Mouse (Mus musculus) megakaryocyte, embryonic 14.5 days (primary cell): ENCODE results near the gene Snx29. TPM values are rescaled to one million over a fixed set of nuclear protein-coding genes. Genes with fewer than 3 reads are reported as not detected.
A peak's percentile ranks its signal among the peaks of the same experiment; 100 is the strongest.

Source experiments
- H3K27me3 ChIP-seq: replicated peaks from 2 replicates; pipeline ENCODE3; 2012; ENCODE audit warnings: inconsistent platforms
- H3K36me3 ChIP-seq: replicated peaks from 2 replicates; pipeline ENCODE3; 2012; ENCODE audit warnings: low read length, inconsistent platforms, mixed read lengths
- H3K4me1 ChIP-seq: 2 replicates; pipeline ENCODE4 v1.6.1; 2012; ENCODE audit warnings: inconsistent platforms
- H3K4me3 ChIP-seq: replicated peaks from 2 replicates; pipeline ENCODE3; 2012; ENCODE audit warnings: moderate library complexity, mild to moderate bottlenecking, inconsistent platforms
- H3K9me3 ChIP-seq: 2 replicates; pipeline ENCODE4 v1.6.1; 2012; ENCODE audit warnings: inconsistent platforms
- FLI1 ChIP-seq: IDR thresholded peaks from 2 replicates; pipeline ENCODE4 v1.6.1; 2012; ENCODE audit warnings: low read length, inconsistent platforms, mixed read lengths
- GATA1 ChIP-seq: IDR thresholded peaks from 3 replicates; pipeline ENCODE4 v1.6.1; 2012; ENCODE audit warnings: mixed read lengths, low read length, inconsistent platforms, borderline replicate concordance
- polyA plus RNA-seq: library from polyadenylated mRNA; stranded (reverse); fragments of >175 nt; gene quantifications from 2 replicates; pipeline ENCODE4 v1.2.3, GENCODE M21; 2012; ENCODE audit warnings: low replicate concordance; ENCODE audit not compliant: insufficient read depth

Snx29 gene
- polyA plus RNA-seq, 1 experiment = 3.9 TPM

DNA sequence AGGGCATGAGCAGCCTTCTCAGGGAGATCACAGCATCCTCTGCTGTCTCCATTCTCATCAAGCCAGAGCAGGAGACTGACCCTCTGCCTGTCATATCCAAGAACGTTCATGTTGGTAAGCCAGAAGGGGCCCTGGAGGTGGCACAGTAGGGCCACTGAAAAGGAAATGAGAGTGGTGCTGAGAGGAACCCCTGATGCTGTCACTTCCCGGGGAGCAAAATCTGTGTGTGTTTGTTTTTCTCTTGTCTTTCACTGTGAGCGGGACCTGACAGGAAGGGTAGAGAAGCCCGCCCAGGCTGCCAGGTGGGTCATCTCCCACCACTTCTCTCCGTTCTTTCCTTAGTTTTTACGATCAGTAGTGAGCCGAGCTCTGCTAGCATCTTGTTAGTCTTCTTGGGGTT, 78.2 kb downstream of the Snx29 start:
- no peak for TF ChIP-seq FLI1
- TF ChIP-seq GATA1 = no peak
- Histone ChIP-seq H3K27me3 (no peaks in the 10 kb centered on the region), H3K4me3 (no peak overlapping the region), H3K9me3 (no peaks in the 10 kb centered on the region), H3K36me3 (peaks cover 76% of the 10 kb centered on the region), H3K4me1 (peaks cover 3% of the 10 kb centered on the region; the same call in 1 of the 2 replicates)

DNA sequence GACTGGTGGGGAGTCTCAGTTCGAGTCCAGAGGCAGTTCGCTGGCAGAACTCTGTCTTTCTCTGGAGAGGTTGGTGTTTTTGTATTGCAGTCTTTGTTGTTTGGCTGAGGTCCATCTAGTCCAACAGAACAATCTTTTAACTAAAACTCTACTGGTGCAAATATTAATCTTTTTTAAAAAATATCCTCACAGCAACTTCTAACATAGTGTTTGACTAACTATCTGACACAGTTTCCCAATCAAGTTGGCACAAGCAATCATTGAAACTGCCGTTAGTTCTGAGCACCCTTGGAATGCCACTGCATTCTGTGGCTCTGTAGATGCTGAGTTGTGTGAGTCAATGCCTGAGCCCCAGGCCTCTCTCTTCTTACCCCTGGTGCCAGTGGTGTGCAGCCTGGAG, 82.5 kb downstream of the Snx29 start:
- no peaks in the 10 kb centered on the region for H3K9me3 ChIP-seq
- no peaks in the 10 kb centered on the region for H3K27me3 ChIP-seq
- H3K4me3 ChIP-seq = no peak overlapping the region
- TF ChIP-seq FLI1 = no peak
- no peak for TF ChIP-seq GATA1
- H3K36me3 ChIP-seq = peaks cover 52% of the 10 kb centered on the region
- H3K4me1 ChIP-seq = no peaks in the 10 kb centered on the region

DNA sequence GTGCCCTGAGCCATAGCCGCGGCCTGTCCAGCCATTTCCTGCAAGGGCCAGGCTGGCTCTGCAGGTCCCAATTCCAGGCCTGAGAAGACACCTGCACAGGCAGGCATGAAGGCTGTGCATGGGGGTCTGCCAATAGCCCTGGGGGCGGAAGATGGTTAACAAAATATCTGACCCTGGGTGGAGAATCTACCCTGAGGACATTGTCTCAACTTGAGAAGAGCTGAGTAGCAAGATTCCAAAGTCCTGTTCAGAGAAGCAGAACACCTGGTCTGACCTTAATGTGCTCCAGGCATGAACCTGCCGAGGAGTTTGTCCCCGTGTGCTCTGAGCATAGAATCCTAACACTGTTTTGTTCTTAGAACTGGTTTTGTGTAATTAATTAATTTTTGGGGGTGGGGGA, 83.5 kb downstream of the Snx29 start:
- Histone ChIP-seq H3K4me3 (no peak overlapping the region), H3K9me3 (no peaks in the 10 kb centered on the region)

DNA sequence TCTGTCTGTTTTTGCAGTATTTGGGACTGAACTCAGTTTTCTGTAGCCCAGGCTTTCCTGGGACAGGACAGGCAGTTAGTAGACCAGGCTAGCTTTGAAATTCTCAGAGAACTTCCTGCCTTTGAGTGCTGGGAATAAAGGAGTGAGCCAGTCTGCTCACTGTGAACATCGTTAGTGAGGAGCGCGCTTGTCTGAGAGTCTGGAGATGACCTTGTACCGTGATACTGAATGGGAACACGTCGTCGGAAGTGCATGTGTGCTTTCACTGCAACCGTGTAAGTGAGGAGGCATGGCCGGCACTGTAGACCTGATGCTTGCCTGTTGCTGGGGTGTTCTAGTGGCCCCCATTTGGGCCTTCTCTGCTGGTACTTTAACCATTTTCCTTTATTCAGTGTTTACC, 83.9 kb downstream of the Snx29 start:
- peaks cover 44% of the 10 kb centered on the region for H3K36me3 ChIP-seq
- no peak overlapping the region for H3K4me3 ChIP-seq
- no peaks in the 10 kb centered on the region for H3K9me3 ChIP-seq
- TF ChIP-seq GATA1 (no peak), FLI1 (no peak)
- H3K27me3 ChIP-seq = no peaks in the 10 kb centered on the region
- H3K4me1 ChIP-seq = no peaks in the 10 kb centered on the region

More for the DNA sequence above, 83.5 kb downstream of the Snx29 start:
- Histone ChIP-seq H3K36me3 (peaks cover 45% of the 10 kb centered on the region), H3K27me3 (no peaks in the 10 kb centered on the region), H3K4me1 (no peaks in the 10 kb centered on the region)
- TF ChIP-seq FLI1 = no peak
- no peak for TF ChIP-seq GATA1

DNA sequence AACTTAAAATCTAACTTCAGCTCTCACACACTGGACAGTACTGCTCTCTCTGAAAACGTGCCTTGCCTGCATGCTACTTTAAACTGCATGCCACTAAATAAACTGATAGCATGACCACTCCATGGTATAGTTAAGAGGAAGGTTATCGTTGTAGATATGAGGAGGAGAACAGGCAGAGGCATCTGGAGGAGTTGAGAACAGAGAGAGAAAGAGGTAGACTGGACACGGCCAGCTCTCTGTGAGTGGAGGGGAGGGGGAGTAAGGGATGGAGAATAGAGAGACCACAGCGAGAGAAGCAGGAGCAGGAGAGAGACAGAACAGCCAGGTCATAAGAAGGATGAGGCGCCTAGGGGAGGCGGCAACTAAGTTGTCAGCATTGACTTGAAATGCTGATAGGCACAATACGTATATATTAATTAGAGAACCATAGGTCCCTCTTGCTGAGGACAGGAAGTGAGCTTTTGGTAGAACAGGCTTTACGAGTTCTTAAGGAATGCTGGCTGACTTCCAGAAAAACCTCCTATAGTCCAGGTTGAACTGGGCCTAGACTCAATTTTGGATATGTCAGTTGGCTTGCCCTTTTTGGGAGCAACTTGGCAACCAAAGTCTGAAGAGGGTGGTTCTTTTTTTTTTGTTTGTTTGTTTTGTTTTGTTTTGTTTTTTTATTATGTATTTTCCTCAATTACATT, 85.4 kb downstream of the Snx29 start:
- H3K27me3 ChIP-seq = no peaks in the 10 kb centered on the region
- H3K36me3 ChIP-seq = peaks cover 44% of the 10 kb centered on the region
- H3K4me3 ChIP-seq = no peak overlapping the region
- no peaks in the 10 kb centered on the region for H3K4me1 ChIP-seq
- TF ChIP-seq GATA1 (no peak), FLI1 (no peak)
- no peaks in the 10 kb centered on the region for H3K9me3 ChIP-seq

DNA sequence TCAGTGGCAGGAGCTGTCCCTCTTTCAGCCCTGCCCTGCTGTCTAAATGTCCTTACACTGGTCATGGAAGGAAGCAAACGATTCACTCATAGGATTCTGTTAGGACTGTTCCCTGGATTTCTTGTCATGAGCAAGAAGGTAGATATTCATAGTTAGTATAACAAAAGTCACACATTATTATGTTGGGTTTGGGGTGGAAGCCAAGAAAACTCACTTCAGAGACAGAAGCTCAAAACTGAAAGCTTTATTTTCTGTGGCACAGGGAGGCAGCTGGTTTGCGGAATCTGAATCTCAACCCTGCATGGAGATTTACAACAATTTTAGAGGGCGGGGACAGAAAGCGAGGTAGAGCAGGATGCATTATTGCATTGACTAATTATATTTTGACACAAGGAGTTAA, 86.0 kb downstream of the Snx29 start:
- Histone ChIP-seq H3K4me1 (no peaks in the 10 kb centered on the region), H3K9me3 (no peaks in the 10 kb centered on the region)
- TF ChIP-seq FLI1 = no peak
- no peak for TF ChIP-seq GATA1

DNA sequence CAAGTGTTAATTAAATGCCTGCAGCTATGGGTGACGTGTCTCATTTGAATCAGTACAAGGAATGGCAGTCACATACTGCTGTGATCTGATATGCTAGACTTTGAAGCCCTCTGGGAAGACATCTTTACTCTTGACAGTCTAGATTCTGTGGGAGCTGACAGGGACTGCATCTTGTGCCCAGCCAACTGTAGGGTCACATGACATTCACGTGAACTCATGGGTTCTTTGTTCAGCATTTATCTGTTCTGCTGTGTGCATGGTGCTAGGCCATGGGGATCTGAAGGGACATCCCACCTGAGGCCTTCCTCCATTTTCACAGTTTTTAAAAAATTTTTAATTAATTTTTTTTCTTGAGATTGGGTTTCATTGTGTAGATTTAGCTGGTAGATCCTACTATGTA, 91.9 kb downstream of the Snx29 start:
- H3K27me3 ChIP-seq = no peaks in the 10 kb centered on the region
- TF ChIP-seq FLI1 = no peak
- H3K4me1 ChIP-seq = peaks cover 35% of the 10 kb centered on the region
- no peak overlapping the region for H3K4me3 ChIP-seq
- H3K9me3 ChIP-seq = no peaks in the 10 kb centered on the region
- H3K36me3 ChIP-seq = peaks cover 59% of the 10 kb centered on the region

More for the DNA sequence above, 86.0 kb downstream of the Snx29 start:
- no peak overlapping the region for H3K4me3 ChIP-seq
- H3K36me3 ChIP-seq = peaks cover 42% of the 10 kb centered on the region
- no peaks in the 10 kb centered on the region for H3K27me3 ChIP-seq

DNA sequence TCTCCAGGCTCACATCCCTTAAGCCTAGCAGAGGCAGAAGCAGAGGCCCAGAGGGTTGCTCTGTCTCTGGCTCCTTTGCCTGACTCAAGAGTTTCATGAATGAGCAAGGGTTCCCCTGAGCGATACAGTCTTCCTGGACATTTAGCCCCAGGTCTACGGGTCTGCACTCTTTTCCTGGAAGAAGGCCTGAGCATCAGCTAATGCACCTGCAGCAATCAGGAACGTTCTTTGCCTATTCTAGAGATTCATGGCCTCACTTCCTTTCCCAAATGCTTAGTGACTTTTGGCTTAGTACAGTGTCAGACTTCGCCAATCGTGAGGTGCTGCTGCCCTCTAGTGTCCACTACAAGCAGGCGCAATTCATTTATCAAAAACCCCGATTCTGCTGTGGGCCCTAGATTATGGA, 95.5 kb downstream of the Snx29 start:
- H3K27me3 ChIP-seq = no peaks in the 10 kb centered on the region
- no peaks in the 10 kb centered on the region for H3K9me3 ChIP-seq
- peaks cover 73% of the 10 kb centered on the region for H3K36me3 ChIP-seq
- TF ChIP-seq GATA1 = no peak
- TF ChIP-seq FLI1 = no peak
- no peak overlapping the region for H3K4me3 ChIP-seq
- H3K4me1 ChIP-seq = peaks cover 69% of the 10 kb centered on the region

DNA sequence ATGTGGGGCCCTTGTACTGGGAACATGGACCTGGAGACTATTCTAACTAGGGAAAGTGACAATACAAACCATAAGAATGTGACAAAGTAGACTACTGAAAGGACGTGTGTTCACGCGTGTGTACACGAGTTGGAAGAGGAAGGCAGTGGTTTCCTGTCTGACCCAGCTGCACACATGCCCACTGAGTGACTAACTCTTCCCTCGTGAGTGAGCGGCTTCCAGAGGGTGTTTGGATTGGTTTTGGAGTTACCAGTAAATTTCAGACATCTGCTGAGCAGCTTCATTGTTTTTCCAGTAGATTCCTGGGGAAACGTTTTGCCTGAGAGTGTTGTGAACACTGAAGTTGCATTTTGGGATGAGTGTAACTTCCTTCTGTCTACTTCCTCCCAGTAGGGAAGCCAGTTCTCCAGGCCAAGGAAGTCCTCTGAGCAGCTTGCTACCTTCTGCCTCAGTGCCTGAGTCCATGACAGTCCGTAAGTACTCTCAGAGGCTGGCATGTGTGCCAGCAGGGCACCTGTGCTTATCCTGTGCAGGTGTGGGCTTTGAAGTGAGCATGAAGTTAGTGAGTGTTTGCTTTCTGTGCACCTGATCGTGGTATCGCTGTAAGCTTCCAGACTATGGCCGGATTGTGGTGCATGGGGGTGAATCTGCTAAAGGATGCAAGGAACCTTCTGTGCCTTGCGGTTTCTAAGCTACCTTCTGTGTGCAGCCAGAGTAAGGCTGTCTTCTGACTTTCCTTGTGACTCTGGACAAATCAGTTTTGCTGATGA, 97.8 kb downstream of the Snx29 start:
- TF ChIP-seq GATA1 (no peak), FLI1 (no peak)
- H3K4me3 ChIP-seq = peak overlapping the region; percentile 74
- H3K36me3 ChIP-seq = peaks cover 71% of the 10 kb centered on the region
- peaks cover 86% of the 10 kb centered on the region for H3K4me1 ChIP-seq
- no peaks in the 10 kb centered on the region for H3K27me3 ChIP-seq
- no peaks in the 10 kb centered on the region for H3K9me3 ChIP-seq

DNA sequence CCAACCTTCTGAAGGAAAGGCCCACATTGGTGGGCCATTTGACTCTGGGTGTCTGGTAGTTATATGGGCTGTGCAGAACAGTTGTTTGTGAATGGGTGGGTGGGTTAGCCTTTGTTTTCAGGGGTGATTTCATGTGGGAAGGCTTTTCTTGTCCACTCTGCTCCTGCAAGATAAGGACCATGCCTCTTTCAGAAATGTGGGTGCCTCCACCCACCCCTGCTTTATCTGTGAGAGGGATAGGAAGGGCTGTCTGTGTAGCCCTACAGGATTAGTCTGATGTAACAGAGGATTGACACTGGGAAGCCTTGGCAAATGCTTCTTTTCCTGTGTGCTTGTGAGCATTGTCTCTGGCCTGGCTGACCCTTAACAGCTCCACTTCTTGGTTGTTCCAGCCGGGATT, 99.5 kb downstream of the Snx29 start:
- peaks cover 91% of the 10 kb centered on the region for H3K4me1 ChIP-seq
- no peaks in the 10 kb centered on the region for H3K27me3 ChIP-seq
- H3K4me3 ChIP-seq = peak overlapping the region; percentile 75
- H3K36me3 ChIP-seq = peaks cover 75% of the 10 kb centered on the region
- no peaks in the 10 kb centered on the region for H3K9me3 ChIP-seq
- TF ChIP-seq FLI1 = no peak
- TF ChIP-seq GATA1 = no peak
